Mouse (Mus musculus) ES-E14 (cell line): Measurements from ENCODE around the gene Ociad2. TPM values are rescaled to one million over a fixed set of nuclear protein-coding genes. Genes with fewer than 3 reads are reported as not detected.

ENCODE experiments used
- DNase-seq: peaks from one replicate; pipeline ENCODE4 v3.0.0-alpha.2; 2013; ENCODE audit warnings: low read depth, low spot score
- H3K27ac ChIP-seq: 2 replicates; pipeline ENCODE4 v1.5.1; 2012; ENCODE audit warnings: low read depth, mild to moderate bottlenecking, low read length, moderate library complexity, mixed read lengths; ENCODE audit not compliant: poor library complexity, insufficient read depth, severe bottlenecking
- H3K36me3 ChIP-seq: 2 replicates; pipeline ENCODE4 v1.6.1; 2012; ENCODE audit warnings: mild to moderate bottlenecking, low read length, moderate library complexity, mixed read lengths; ENCODE audit not compliant: control insufficient read depth, poor library complexity, insufficient read depth, severe bottlenecking
- H3K4me1 ChIP-seq, 2 experiments: fragments of 150-350 bp in 1 of 2; sonication (generic) in 1 of 2; 2 replicates each; pipeline ENCODE4 v1.6.1; 2012; ENCODE audit warnings: low read length in 2 of 2, mild to moderate bottlenecking in 1 of 2, mixed read lengths in 1 of 2; ENCODE audit not compliant: control insufficient read depth in 2 of 2, insufficient read depth in 2 of 2, poor library complexity in 1 of 2
- H3K4me3 ChIP-seq, 2 experiments: fragments of 150-350 bp in 1 of 2; sonication (generic) in 1 of 2; 2 replicates each; pipeline ENCODE4 v1.5.1; 2012; ENCODE audit warnings: low read length in 2 of 2, low read depth in 1 of 2, mild to moderate bottlenecking in 1 of 2, mixed read lengths in 1 of 2; ENCODE audit not compliant: insufficient read depth in 1 of 2, poor library complexity in 1 of 2, severe bottlenecking in 1 of 2
- H3K9ac ChIP-seq: 2 replicates; pipeline ENCODE4 v1.6.1; 2012; ENCODE audit warnings: low read depth, mild to moderate bottlenecking, low read length, mixed read lengths; ENCODE audit not compliant: poor library complexity, insufficient read depth, severe bottlenecking
- H3K9me3 ChIP-seq: fragments of 150-350 bp; sonication (generic); 2 replicates; pipeline ENCODE4 v1.6.1; 2012; ENCODE audit warnings: low read depth, mild to moderate bottlenecking, low read length; ENCODE audit not compliant: control insufficient read depth, insufficient read depth
- CHD2 ChIP-seq: IDR thresholded peaks from 2 replicates; pipeline ENCODE4 v1.6.1; 2014; ENCODE audit warnings: mild to moderate bottlenecking, low read depth, low read length, inconsistent platforms
- HCFC1 ChIP-seq: IDR thresholded peaks from 2 replicates; pipeline ENCODE4 v1.6.1; 2012; ENCODE audit warnings: low read length, inconsistent platforms, borderline replicate concordance; ENCODE audit not compliant: insufficient read depth
- MAFK ChIP-seq: IDR thresholded peaks from 2 replicates; pipeline ENCODE4 v1.6.1; 2014; ENCODE audit warnings: mild to moderate bottlenecking, low read depth, low read length, inconsistent platforms; ENCODE audit not compliant: insufficient read depth
- ZC3H11A ChIP-seq: IDR thresholded peaks from 2 replicates; pipeline ENCODE4 v1.6.1; 2012; ENCODE audit warnings: low read depth, mild to moderate bottlenecking, inconsistent platforms, low read length, borderline replicate concordance
- ZNF384 ChIP-seq: IDR thresholded peaks from 2 replicates; pipeline ENCODE4 v1.6.1; 2012; ENCODE audit warnings: low read depth, low read length, inconsistent platforms
- in situ Hi-C, 2 experiments: fragments of 600-800 bp; cut with MboI; formaldehyde crosslinking; loops; one replicate each; pipeline ENCODE4 v1.15.1; 2025; ENCODE audit warnings: low sequenced_read_pairs in 2 of 2, inconsistent platforms in 1 of 2; ENCODE audit not compliant: unreplicated experiment in 2 of 2
- total RNA-seq: library from RNA; depleted of rRNA; stranded (reverse); fragments of 300-350 nt; gene quantifications from 2 replicates; pipeline ENCODE4 v1.2.3, GENCODE M21; 2012

Gene Ociad2
- total RNA-seq, 1 experiment = 5.2 TPM

GRCm38 (mm10) chr5:73344310-73344709, 3.5 kb upstream of the Ociad2 start:
- no peak for DNase-seq
- H3K27ac ChIP-seq = no peak overlapping the region
- in situ Hi-C loops = no loop called here
- TF ChIP-seq CHD2 (no peak), ZNF384 (no peak), ZC3H11A (no peak), MAFK (no peak), HCFC1 (no peak)
- no peaks in the 10 kb centered on the region for H3K36me3 ChIP-seq
- peaks cover 0 to 2% of the 10 kb centered on the region in 2 experiments; a peak in 1 of 4 replicates for H3K4me1 ChIP-seq
- H3K4me3 ChIP-seq = no peak overlapping the region
- H3K9ac ChIP-seq = no peak overlapping the region
- H3K9me3 ChIP-seq = no peaks in the 10 kb centered on the region

- H3K27ac ChIP-seq = no peak overlapping the region
- H3K9me3 ChIP-seq = no peaks in the 10 kb centered on the region
- no peak for DNase-seq
- H3K4me3 ChIP-seq = no peak overlapping the region
- TF ChIP-seq ZNF384 (no peak), HCFC1 (no peak), MAFK (no peak), CHD2 (no peak), ZC3H11A (no peak)
- no peaks in the 10 kb centered on the region for H3K36me3 ChIP-seq
- H3K9ac ChIP-seq = no peak overlapping the region
- 0 out of 4 replicates have a peak, but pooled peaks cover 0 to 2% of the 10 kb centered on the region in 2 experiments for H3K4me1 ChIP-seq
- in situ Hi-C loops = no loop called here
Measured at GRCm38 (mm10) chr5:73342701-73343355, 2.0 kb upstream of the Ociad2 start.

- H3K9me3 ChIP-seq = no peaks in the 10 kb centered on the region
- H3K4me1 ChIP-seq = 0 out of 4 replicates have a peak, but pooled peaks cover 0 to 2% of the 10 kb centered on the region in 2 experiments
- H3K36me3 ChIP-seq = no peaks in the 10 kb centered on the region
- DNase-seq = no peak
- no peak overlapping the region for H3K4me3 ChIP-seq
- H3K9ac ChIP-seq = no peak overlapping the region
- H3K27ac ChIP-seq = no peak overlapping the region
- in situ Hi-C loops = no loop called here
- TF ChIP-seq HCFC1 (no peak), ZNF384 (no peak), CHD2 (no peak), MAFK (no peak), ZC3H11A (no peak)
Measured at GRCm38 (mm10) chr5:73339779-73340722, 777 bp downstream of the Ociad2 start.

GRCm38 (mm10) chr5:73338832-73339163, 2.0 kb downstream of the Ociad2 start:
- no peak overlapping the region for H3K27ac ChIP-seq
- H3K9me3 ChIP-seq = no peaks in the 10 kb centered on the region
- DNase-seq = no peak
- peak overlapping the region; percentile 74 to 75; a peak in 3 of 4 replicates for H3K4me3 ChIP-seq
- in situ Hi-C loops = no loop called here
- 0 out of 4 replicates have a peak, but pooled peaks cover 0 to 2% of the 10 kb centered on the region in 2 experiments for H3K4me1 ChIP-seq
- TF ChIP-seq HCFC1 (no peak), MAFK (no peak), ZC3H11A (no peak), CHD2 (no peak), ZNF384 (no peak)
- H3K9ac ChIP-seq = no peak overlapping the region
- no peaks in the 10 kb centered on the region for H3K36me3 ChIP-seq
